Mouse (Mus musculus) liver, adult 2 months (tissue): Measurements from ENCODE around the gene Zmynd19. TPM values are rescaled to one million over a fixed set of nuclear protein-coding genes. Genes with fewer than 3 reads are reported as not detected.
"Not testable (repeated sequence)": the region's sequence is repeated elsewhere in the genome, so short reads cannot be mapped to it uniquely, and the experiment has no call there.

Experiments used
- DNase-seq: peaks from one replicate; pipeline ENCODE4 v3.0.0-alpha.2; 2011; ENCODE audit warnings: low read depth, low spot score; ENCODE audit errors: extremely low read depth
- H3K27ac ChIP-seq: fragments of 200-500 bp; replicated peaks from 2 replicates; pipeline ENCODE4 v1.5.1; 2012; ENCODE audit warnings: low read depth, mild to moderate bottlenecking, control low read depth, inconsistent platforms, low read length; ENCODE audit not compliant: insufficient read depth
- H3K27me3 ChIP-seq: fragments of 200-500 bp; 2 replicates; pipeline ENCODE4 v1.6.1; 2012; ENCODE audit warnings: mild to moderate bottlenecking, moderate library complexity, low read length, inconsistent platforms; ENCODE audit not compliant: control insufficient read depth, insufficient read depth
- H3K36me3 ChIP-seq: fragments of 200-500 bp; 2 replicates; pipeline ENCODE4 v1.6.1; 2012; ENCODE audit warnings: low read length, inconsistent platforms; ENCODE audit not compliant: control insufficient read depth, insufficient read depth
- H3K4me1 ChIP-seq: fragments of 200-500 bp; 2 replicates; pipeline ENCODE4 v1.6.1; 2011; ENCODE audit warnings: low read length; ENCODE audit not compliant: control insufficient read depth, insufficient read depth
- H3K4me3 ChIP-seq: fragments of 200-500 bp; 2 replicates; pipeline ENCODE4 v1.5.1; 2011; ENCODE audit warnings: low read depth, mild to moderate bottlenecking, control low read depth, low read length, moderate library complexity; ENCODE audit not compliant: insufficient read depth
- H3K79me2 ChIP-seq: fragments of 200-500 bp; 2 replicates; pipeline ENCODE4 v1.6.1; 2012; ENCODE audit warnings: inconsistent platforms, mild to moderate bottlenecking, low read length, moderate library complexity; ENCODE audit not compliant: control insufficient read depth, insufficient read depth
- H3K9ac ChIP-seq: fragments of 200-500 bp; 2 replicates; pipeline ENCODE4 v1.6.1; 2012; ENCODE audit warnings: low read depth, mild to moderate bottlenecking, control low read depth, inconsistent platforms, low read length
- CTCF ChIP-seq: fragments of 200-500 bp; IDR thresholded peaks from 2 replicates; pipeline ENCODE4 v1.5.1; 2011; ENCODE audit warnings: low read depth, low read length, control low read depth
- POLR2A ChIP-seq: fragments of 200-500 bp; IDR thresholded peaks from 2 replicates; pipeline ENCODE4 v1.6.1; 2011; ENCODE audit warnings: low read length, control low read depth; ENCODE audit not compliant: insufficient read depth; ENCODE audit errors: extremely low read depth
- WGBS: fragments of 180-500 bp; shearing (Covaris S2); methylation state at CpG from one replicate; pipeline ENCODE4 v1.1.7; 2018; 5-methylcytosine and 5-hydroxymethylcytosine counted together
- polyA plus RNA-seq: library from polyadenylated mRNA; depleted of rRNA; stranded (reverse); fragments of >200 nt; gene quantifications from 2 replicates; pipeline ENCODE4 v1.2.3, GENCODE M21; 2012
- total RNA-seq: library from RNA; depleted of rRNA; stranded (reverse); fragments of >200 nt; gene quantifications from 2 replicates; pipeline ENCODE4 v1.2.3, GENCODE M21; 2014

Zmynd19 gene
- total and polyA plus RNA-seq, 2 experiments, result 2.0 to 3.4 TPM

- WGBS, result 80% methylated on average over 4 of the region's 4 CpGs
- Histone ChIP-seq H3K36me3 (peaks cover 30% of the 10 kb centered on the region), H3K9ac (no peak overlapping the region), H3K27ac (no peak overlapping the region), H3K4me1 (peaks cover 2% of the 10 kb centered on the region; the same call in 1 of the 2 replicates), H3K79me2 (no peaks in the 10 kb centered on the region), H3K27me3 (no peaks in the 10 kb centered on the region), H3K4me3 (no peak overlapping the region)
- TF ChIP-seq POLR2A, result no peak
- TF ChIP-seq CTCF, result no peak
- no peak for DNase-seq
Measured at GRCm38 (mm10) chr2:24952537-24953055, 3.0 kb downstream of the Zmynd19 start.

GRCm38 (mm10) chr2:24960910-24961309 lies 11.3 kb downstream of the Zmynd19 start:
- H3K4me3 ChIP-seq, result no peak overlapping the region
- no peak overlapping the region for H3K27ac ChIP-seq
- no peak for TF ChIP-seq POLR2A
- TF ChIP-seq CTCF, result peak; percentile 70
- no peak overlapping the region for H3K9ac ChIP-seq
- H3K4me1 ChIP-seq, result peaks cover 3% of the 10 kb centered on the region
- DNase-seq, result peak; percentile 42
- H3K36me3 ChIP-seq, result peaks cover 7% of the 10 kb centered on the region; the same call in 1 of the 2 replicates
- 33% methylated on average over 3 of the region's 3 CpGs for WGBS
- no peaks in the 10 kb centered on the region for H3K27me3 ChIP-seq
- H3K79me2 ChIP-seq, result no peaks in the 10 kb centered on the region

GRCm38 (mm10) chr2:24962304-24963000 lies 12.9 kb downstream of the Zmynd19 start, which contains the start of gene Dph7:
TSS of gene Dph7 (plus strand) at chr2:24962400.
- H3K27ac ChIP-seq, result no peak within 1 kb of the TSS
- peaks cover 5% of the 10 kb centered on the region; the same call in 1 of the 2 replicates for H3K36me3 ChIP-seq
- 2% methylated on average over 28 of the region's 28 CpGs for WGBS

GRCm38 (mm10) chr2:24970386-24970785 lies 20.8 kb downstream of the Zmynd19 start:
- no peak for TF ChIP-seq CTCF
- TF ChIP-seq POLR2A, result no peak
- Histone ChIP-seq H3K27ac (no peak overlapping the region), H3K9ac (no peak overlapping the region), H3K79me2 (no peaks in the 10 kb centered on the region), H3K4me1 (peaks cover 2% of the 10 kb centered on the region), H3K4me3 (no peak overlapping the region), H3K36me3 (peaks cover 5% of the 10 kb centered on the region; the same call in 1 of the 2 replicates), H3K27me3 (no peaks in the 10 kb centered on the region)
- DNase-seq, result no peak
- 82% methylated on average over 4 of the region's 4 CpGs for WGBS

More at GRCm38 (mm10) chr2:24962304-24963000, 12.9 kb downstream of the Zmynd19 start, which contains the start of gene Dph7:
- Histone ChIP-seq H3K9ac (peak within 1 kb of the TSS; percentile 49), H3K4me1 (peaks cover 3% of the 10 kb centered on the region), H3K79me2 (no peaks in the 10 kb centered on the region), H3K4me3 (peak within 1 kb of the TSS; percentile 64), H3K27me3 (no peaks in the 10 kb centered on the region)
- TF ChIP-seq CTCF (peak; percentile 96), POLR2A (0 out of 2 replicates have a peak, but pooled peaks have one; percentile 27)
- peak; percentile 71 for DNase-seq

GRCm38 (mm10) chr2:24974452-24974851 lies 24.9 kb downstream of the Zmynd19 start:
- peak overlapping the region; percentile 72 for H3K27ac ChIP-seq
- WGBS, result under 1% methylated on average over 17 of the region's 17 CpGs
- H3K4me3 ChIP-seq, result peak overlapping the region; percentile 78
- DNase-seq, H3K36me3 ChIP-seq, H3K79me2 ChIP-seq, H3K27me3 ChIP-seq, H3K4me1 ChIP-seq: not testable (repeated sequence)
- H3K9ac ChIP-seq, result peak overlapping the region; percentile 81
